In the genomic region with DNA sequence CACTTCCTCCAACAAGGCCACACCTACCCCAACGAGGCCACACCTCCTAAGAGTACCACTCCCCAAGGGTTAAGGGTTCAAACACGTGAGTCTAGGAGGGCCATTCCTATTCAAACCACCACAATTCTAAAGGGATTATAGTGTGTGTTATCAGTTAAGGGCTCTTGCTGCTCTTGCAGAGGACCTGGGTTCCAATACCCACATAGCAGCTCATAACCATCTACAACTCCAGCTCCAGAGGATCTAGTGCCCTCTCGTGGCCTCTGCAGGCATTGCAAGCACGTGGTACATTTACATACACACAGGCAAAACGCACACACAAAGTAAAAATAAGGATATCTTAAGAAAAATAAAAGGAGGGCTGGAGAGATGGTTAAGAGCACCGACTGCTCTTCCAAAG, we compare ENCODE assay signal across 11 mouse cellular contexts. TPM values are rescaled to one million over a fixed set of nuclear protein-coding genes. Genes with fewer than 3 reads are reported as not detected.
DNase-seq lines count a peak whose midpoint lies in the region; ATAC-seq and TF ChIP-seq lines count a peak whose summit lies in the region.
"Had no signal": no experiment of that assay in that cellular context is flagged by ENCODE, and none has a peak within 500 bp of the region (broad histone marks: within the 10 kb centered on the region; RNA-seq: fewer than 3 reads in every experiment).

No protein-coding gene starts in this region.

- no peaks in the 10 kb centered on the region for H3K36me3 ChIP-seq in heart, adult 2 months (ENCODE audit: control insufficient read depth, insufficient read depth, low read length)
- H3K36me3 ChIP-seq in neural tube, embryonic 11.5 days (ENCODE audit: control insufficient read depth, insufficient read depth, low read length): no peaks in the 10 kb centered on the region
- H3K36me3 ChIP-seq in neural tube, embryonic 15.5 days: no peaks in the 10 kb centered on the region
- H3K36me3 ChIP-seq: embryonic facial prominence, embryonic 12.5 days; heart, embryonic 12.5 days had no signal

- no peaks in the 10 kb centered on the region for H3K79me2 ChIP-seq in heart, adult 2 months (replicated peaks; ENCODE audit: control insufficient read depth, insufficient read depth, low read length)

- H3K9ac ChIP-seq in heart, adult 2 months (ENCODE audit: low read depth, low read length): no peak overlapping the region
- H3K9ac ChIP-seq in neural tube, embryonic 11.5 days (ENCODE audit: low read length): no peak overlapping the region
- no peak overlapping the region for H3K9ac ChIP-seq in neural tube, embryonic 15.5 days (replicated peaks)
- H3K9ac ChIP-seq: embryonic facial prominence, embryonic 12.5 days; heart, embryonic 12.5 days had no signal

- intact Hi-C loops in heart, adult 2 months (cut with DNase I): no loop called here
- intact Hi-C loops in heart, postnatal 14 days (cut with DNase I): no loop called here

- peak; percentile 54 for TF ChIP-seq CTCF in heart, adult 2 months (IDR thresholded peaks at IDR 0.05)

- no peaks in the 10 kb centered on the region for H3K4me1 ChIP-seq in heart, adult 2 months (ENCODE audit: control insufficient read depth, insufficient read depth, low read length)
- no peaks in the 10 kb centered on the region for H3K4me1 ChIP-seq in neural tube, embryonic 11.5 days (ENCODE audit: control insufficient read depth, insufficient read depth, low read length)
- peaks cover 12% of the 10 kb centered on the region for H3K4me1 ChIP-seq in neural tube, embryonic 15.5 days

- TF ChIP-seq EP300 in heart, adult 2 months (IDR thresholded peaks at IDR 0.05; ENCODE audit: insufficient read depth, low read depth, low read length): no peak

- DNase-seq in heart, adult 2 months: no peak
- DNase-seq in heart, postnatal 14 days: no peak
- peak; percentile 37 for DNase-seq in neural tube, embryonic 11.5 days (ENCODE audit: low spot score)
- DNase-seq in WW6 (ENCODE audit: low read depth, low spot score): peak; percentile 86
- peak; percentile 37 for DNase-seq in mesoderm, embryonic 11.5 days (ENCODE audit: low read depth, low spot score)
- DNase-seq in yolk sac, embryonic 10.5 days (ENCODE audit: low spot score): no peak
- DNase-seq in layer of hippocampus, postnatal 14 days (ENCODE audit: low spot score in 2 of 2): no peak
- DNase-seq: lung, adult 18-20 months had no signal

- H3K27ac ChIP-seq in heart, adult 2 months: no peak overlapping the region
- no peak overlapping the region for H3K27ac ChIP-seq in neural tube, embryonic 11.5 days (ENCODE audit: low read depth, low read length)
- no peak overlapping the region for H3K27ac ChIP-seq in neural tube, embryonic 15.5 days (replicated peaks)
- H3K27ac ChIP-seq: embryonic facial prominence, embryonic 12.5 days had no signal

- H3K4me2 ChIP-seq in neural tube, embryonic 11.5 days (ENCODE audit: low read depth): no peak overlapping the region
- no peak overlapping the region for H3K4me2 ChIP-seq in neural tube, embryonic 15.5 days
- H3K4me2 ChIP-seq: embryonic facial prominence, embryonic 12.5 days; heart, embryonic 12.5 days had no signal

- no peak overlapping the region for H3K4me3 ChIP-seq in heart, adult 2 months
- H3K4me3 ChIP-seq in neural tube, embryonic 11.5 days (ENCODE audit: low read depth, low read length): no peak overlapping the region
- H3K4me3 ChIP-seq in neural tube, embryonic 15.5 days (replicated peaks): no peak overlapping the region
- H3K4me3 ChIP-seq: embryonic facial prominence, embryonic 12.5 days; heart, embryonic 12.5 days had no signal

- H3K27me3 ChIP-seq in heart, adult 2 months (ENCODE audit: control insufficient read depth, insufficient read depth, low read length): no peaks in the 10 kb centered on the region
- no peaks in the 10 kb centered on the region for H3K27me3 ChIP-seq in neural tube, embryonic 11.5 days (ENCODE audit: control insufficient read depth, insufficient read depth, low read length)
- H3K27me3 ChIP-seq in neural tube, embryonic 15.5 days (replicated peaks): no peaks in the 10 kb centered on the region
- H3K27me3 ChIP-seq: embryonic facial prominence, embryonic 12.5 days; heart, embryonic 12.5 days had no signal

- no peak for TF ChIP-seq POLR2A in heart, adult 2 months (IDR thresholded peaks at IDR 0.05; ENCODE audit: insufficient read depth, low read depth, low read length)

- ATAC-seq in neural tube, embryonic 11.5 days (ENCODE audit: insufficient read depth, low FRiP score, low TSS enrichment): no peak
- no peak for ATAC-seq in neural tube, embryonic 15.5 days (ENCODE audit: low FRiP score)

- WGBS in heart, adult 2 months: 64% methylated on average over 6 of the region's 6 CpGs
- 69% methylated on average over 6 of the region's 6 CpGs for WGBS in neural tube, embryonic 11.5 days
- WGBS in neural tube, embryonic 15.5 days: 66% methylated on average over 6 of the region's 6 CpGs

- H3K9me3 ChIP-seq in neural tube, embryonic 11.5 days (ENCODE audit: control insufficient read depth, low read length): no peaks in the 10 kb centered on the region
- H3K9me3 ChIP-seq in neural tube, embryonic 15.5 days (replicated peaks): no peaks in the 10 kb centered on the region
- H3K9me3 ChIP-seq: embryonic facial prominence, embryonic 12.5 days had no signal

RNA-seq across cellular contexts. Expression of gene Sema4b, which starts 34.5 kb away (rescaled TPM):
- 10 to 100 TPM; 10.5 to 11.4 TPM for total RNA-seq in heart, adult 2 months (2021)
- 10.5 and 12.3 TPM in 2 replicates for polyA plus RNA-seq in heart, adult 2 months (2012; rRNA removed)
- total RNA-seq in heart, postnatal 14 days (2021): 10 to 100 TPM; 12.9 to 13.4 TPM
- polyA plus RNA-seq in neural tube, embryonic 11.5 days (2014; fragmentation: Nextera tagmentation; extraction: Ambion mirVana): 10.5 and 12.1 TPM in 2 replicates
- 22.7 and 25.8 TPM in 2 replicates for polyA plus RNA-seq in neural tube, embryonic 15.5 days (2015; fragmentation: Nextera tagmentation; extraction: Ambion mirVana)
- 10 to 100 TPM; 25.2 to 25.7 TPM for total RNA-seq in layer of hippocampus, postnatal 14 days (2021)

RNA-seq across cellular contexts. Expression of gene Idh2, which starts 37.0 kb away (rescaled TPM):
- 1,000 to 10,000 TPM; 1,877 to 2,293 TPM for total RNA-seq in heart, adult 2 months (2021)
- polyA plus RNA-seq in heart, adult 2 months (2012; rRNA removed): 1,651 and 1,954 TPM in 2 replicates
- total RNA-seq in heart, postnatal 14 days (2021): 1,000 to 10,000 TPM; 1,322 to 1,446 TPM
- 371 and 381 TPM in 2 replicates for polyA plus RNA-seq in neural tube, embryonic 11.5 days (2014; fragmentation: Nextera tagmentation; extraction: Ambion mirVana)
- 200 and 267 TPM in 2 replicates for polyA plus RNA-seq in neural tube, embryonic 15.5 days (2015; fragmentation: Nextera tagmentation; extraction: Ambion mirVana)
- 10 to 100 TPM; 70.9 to 75.8 TPM for total RNA-seq in layer of hippocampus, postnatal 14 days (2021)

Comparison
In these comparisons a context has a peak if more than half of its experiments do, and no peak if none do; other contexts are left out.
1. DNase-seq: peak in neural tube, embryonic 11.5 days (single experiment), WW6 (single experiment) and mesoderm, embryonic 11.5 days (single experiment); none in heart, adult 2 months (0 of 2), heart, postnatal 14 days (0 of 2), yolk sac, embryonic 10.5 days (single experiment) and layer of hippocampus, postnatal 14 days (0 of 2).
2. RNA of gene Idh2, which starts 37.0 kb away (total RNA-seq): 1,877 to 2,293 TPM in heart, adult 2 months and 1,322 to 1,446 TPM in heart, postnatal 14 days; 70.9 to 75.8 TPM in layer of hippocampus, postnatal 14 days; every median in the first group is over 10 times any median in the second.